Mouse (Mus musculus) cortical plate, adult 2 months (tissue): ENCODE results near the gene Itga6.

Experiments
- CTCF ChIP-seq: fragments of 200-500 bp; IDR thresholded peaks from 2 replicates; pipeline ENCODE4 v1.5.1; 2011; ENCODE audit warnings: mild to moderate bottlenecking, control low read depth, low read length; ENCODE audit not compliant: insufficient read depth; ENCODE audit errors: extremely low read depth
- POLR2A ChIP-seq: fragments of 200-500 bp; IDR thresholded peaks from 2 replicates; pipeline ENCODE4 v1.6.1; 2011; ENCODE audit warnings: mild to moderate bottlenecking, low read length, control low read depth; ENCODE audit not compliant: insufficient read depth; ENCODE audit errors: extremely low read depth

- TF ChIP-seq CTCF (no peak), POLR2A (no peak)
These were observed 146.1 kb downstream of the Itga6 start for GRCm38 (mm10) chr2:71891536-71891935.
